17 mouse cellular contexts compared by ENCODE assay signal in genomic region chr8:71346581-71346980, GRCm38 (mm10). TPM values are rescaled to one million over a fixed set of nuclear protein-coding genes. Genes with fewer than 3 reads are reported as not detected.
"Had no signal": no experiment of that assay in that cellular context is flagged by ENCODE, and none has a peak within 500 bp of the region (broad histone marks: within the 10 kb centered on the region; RNA-seq: fewer than 3 reads in every experiment).

No protein-coding gene starts in this region.

- H3K27me3 ChIP-seq: neural tube, embryonic 13.5 days; neural tube, embryonic 15.5 days; stomach, embryonic 15.5 days had no signal

- H3K9ac ChIP-seq: neural tube, embryonic 13.5 days; neural tube, embryonic 15.5 days; stomach, embryonic 15.5 days had no signal

- DNase-seq: retina, postnatal 1 day; right cerebral cortex, adult 18-20 months; right cerebral cortex, postnatal 14 days; right cerebral cortex, postnatal 25 days; right cerebral cortex, postnatal 4 days; spleen, adult 18-20 months; thymus, adult 18-20 months; thymus, adult 2 months; thymus, postnatal 14 days; thymus, postnatal 25 days; thymus, postnatal 36 days; thymus, postnatal 4 days had no signal

- H3K4me1 ChIP-seq: neural tube, embryonic 13.5 days; neural tube, embryonic 15.5 days; stomach, embryonic 15.5 days had no signal

- H3K9me3 ChIP-seq: neural tube, embryonic 13.5 days; neural tube, embryonic 15.5 days; stomach, embryonic 15.5 days had no signal

- H3K4me2 ChIP-seq: neural tube, embryonic 13.5 days; neural tube, embryonic 15.5 days; stomach, embryonic 15.5 days had no signal

- H3K27ac ChIP-seq: neural tube, embryonic 13.5 days; neural tube, embryonic 15.5 days; stomach, embryonic 15.5 days; stomach, postnatal 0 days had no signal

- H3K4me3 ChIP-seq: neural tube, embryonic 13.5 days; neural tube, embryonic 15.5 days; stomach, embryonic 15.5 days had no signal

RNA-seq across cellular contexts. Expression of gene Ushbp1, which starts 49.0 kb away (rescaled TPM):
- total RNA-seq: neutrophil, adult 5-6 weeks had no signal
